Mouse (Mus musculus) embryonic fibroblast, embryonic 13.5 days (primary cell): ENCODE results near the gene Camk1. TPM values are rescaled to one million over a fixed set of nuclear protein-coding genes. Genes with fewer than 3 reads are reported as not detected.
"Not testable (repeated sequence)": the region's sequence is repeated elsewhere in the genome, so short reads cannot be mapped to it uniquely, and the experiment has no call there.

Experiments
- H3K27ac ChIP-seq: 2 replicates; pipeline ENCODE4 v1.5.1; 2012; ENCODE audit warnings: low read length, control low read depth, inconsistent platforms; ENCODE audit not compliant: insufficient read depth
- H3K4me1 ChIP-seq: 2 replicates; pipeline ENCODE4 v1.6.1; 2011; ENCODE audit warnings: low read length; ENCODE audit not compliant: control insufficient read depth, insufficient read depth
- H3K4me3 ChIP-seq: 2 replicates; pipeline ENCODE4 v1.5.1; 2011; ENCODE audit warnings: mild to moderate bottlenecking, control low read depth, low read length; ENCODE audit not compliant: insufficient read depth
- CTCF ChIP-seq: IDR thresholded peaks from 2 replicates; pipeline ENCODE4 v1.5.1; 2011; ENCODE audit warnings: mild to moderate bottlenecking, control low read depth, low read length, moderate library complexity, borderline replicate concordance; ENCODE audit not compliant: insufficient read depth
- POLR2A ChIP-seq: IDR thresholded peaks from 2 replicates; pipeline ENCODE4 v1.6.1; 2011; ENCODE audit warnings: low read depth, mild to moderate bottlenecking, control low read depth, low read length, moderate library complexity
- polyA plus RNA-seq: library from polyadenylated mRNA; stranded (reverse); fragments of >200 nt; gene quantifications from 2 replicates; pipeline ENCODE4 v1.2.4, GENCODE M21; 2011; ENCODE audit warnings: low read depth; ENCODE audit not compliant: missing spikeins, insufficient read length

Gene Camk1
- polyA plus RNA-seq, 1 experiment = 66.6 TPM

GRCm38 (mm10) chr6:113341574-113341973, 2.2 kb downstream of the Camk1 start:
- Histone ChIP-seq H3K4me3 (no peak overlapping the region), H3K27ac (no peak overlapping the region), H3K4me1 (peaks cover 10% of the 10 kb centered on the region)
- TF ChIP-seq CTCF (no peak), POLR2A (no peak)

DNA sequence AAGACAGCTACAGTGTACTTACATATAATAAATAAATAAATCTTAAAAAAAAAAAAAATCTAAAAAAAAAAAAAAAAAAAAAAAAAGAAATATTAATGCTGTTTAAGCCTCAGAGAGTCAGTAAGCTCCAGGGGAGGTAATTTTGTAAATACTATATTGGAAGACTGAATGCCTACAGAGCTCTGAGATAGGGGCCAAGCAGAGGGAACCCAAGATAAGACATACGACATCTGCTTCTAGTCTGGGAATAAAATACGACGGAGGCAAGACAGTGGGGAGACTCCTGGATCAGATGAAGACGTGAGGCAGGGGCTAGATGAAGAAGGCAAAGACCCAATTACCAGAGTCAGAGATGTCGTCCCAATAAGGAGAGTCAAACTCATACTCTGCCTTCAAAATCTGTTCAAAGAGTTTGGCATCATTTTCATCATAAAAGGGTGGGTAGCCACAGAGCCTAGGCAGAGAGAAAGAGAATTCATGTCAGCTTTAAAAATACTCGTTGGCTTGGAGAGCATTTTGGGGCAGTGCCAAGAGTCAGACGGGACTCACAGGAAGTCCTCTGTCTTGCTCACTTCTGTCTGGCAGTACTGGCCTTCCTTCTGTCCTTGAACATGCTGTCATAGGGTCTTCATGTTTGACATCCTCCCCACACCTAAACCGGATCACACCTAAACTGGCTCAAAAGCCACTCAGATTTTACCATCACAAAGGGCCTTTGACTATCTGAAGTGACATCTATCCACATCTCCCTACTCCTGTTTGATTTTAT, 6.7 kb downstream of the Camk1 start:
- H3K27ac ChIP-seq = no peak overlapping the region
- H3K4me1 ChIP-seq = no peaks in the 10 kb centered on the region
- TF ChIP-seq POLR2A (no peak), CTCF (no peak)
- no peak overlapping the region for H3K4me3 ChIP-seq

DNA sequence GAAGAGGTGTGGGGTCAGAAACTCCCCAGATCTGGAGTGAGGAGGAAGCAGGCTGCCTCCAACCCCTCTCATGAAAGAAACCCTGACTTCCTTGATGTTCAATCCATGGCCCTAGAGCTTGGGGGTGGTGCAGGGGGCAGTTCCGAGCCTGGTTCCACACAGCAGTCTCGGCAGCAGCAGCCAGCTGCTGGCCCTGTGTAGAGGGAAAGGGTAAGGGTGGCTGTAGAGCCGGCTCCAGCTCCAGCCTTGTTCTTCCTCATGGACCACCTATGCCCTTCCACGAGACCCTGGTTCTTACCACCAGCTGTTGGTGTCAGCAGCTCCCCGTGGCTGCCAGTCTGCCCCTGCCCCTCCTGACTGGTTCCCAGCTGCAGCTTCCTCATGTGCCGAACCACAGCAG, 9.6 kb downstream of the Camk1 start:
- TF ChIP-seq POLR2A = no peak
- no peak for TF ChIP-seq CTCF
- 0 out of 2 replicates have a peak, but pooled peaks cover 3% of the 10 kb centered on the region for H3K4me1 ChIP-seq

DNA sequence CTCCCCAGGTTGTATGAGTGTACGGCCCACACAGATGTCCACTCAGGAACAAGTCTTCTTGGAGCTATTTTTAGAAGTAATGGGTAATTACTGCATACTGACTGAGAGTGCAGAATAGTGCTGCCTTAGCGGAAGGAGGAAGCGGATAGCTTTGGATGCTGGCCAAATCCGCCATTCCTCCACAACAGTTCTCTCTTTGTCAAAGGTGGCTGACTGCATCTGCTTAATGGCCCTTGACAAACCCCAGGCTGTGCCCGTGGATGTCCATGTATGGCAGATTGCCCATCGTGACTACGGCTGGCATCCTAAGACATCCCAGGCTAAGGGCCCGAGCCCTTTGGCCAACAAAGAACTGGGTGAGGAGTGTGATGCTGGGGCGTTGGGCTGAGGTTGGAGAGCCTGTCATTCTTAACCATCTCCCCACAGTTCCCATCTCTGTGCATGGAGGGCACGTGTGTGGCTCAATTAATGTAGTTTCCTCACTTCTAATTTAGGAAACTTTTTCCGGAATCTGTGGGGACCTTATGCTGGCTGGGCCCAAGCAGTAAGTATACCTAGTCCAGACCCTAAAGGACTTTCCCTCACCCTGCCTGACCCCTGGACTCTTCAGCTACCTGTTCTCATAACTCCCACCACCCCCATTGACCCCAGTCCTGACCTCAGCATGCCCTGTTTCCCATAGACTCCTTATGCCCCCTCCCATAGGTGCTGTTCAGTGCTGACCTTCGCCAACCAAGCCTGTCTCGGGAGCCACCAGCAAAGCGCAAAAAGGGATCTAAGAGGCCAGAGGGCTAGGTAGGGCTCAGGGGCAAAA, 10.4 kb downstream of the Camk1 start:
- no peak overlapping the region for H3K4me3 ChIP-seq
- no peak for TF ChIP-seq POLR2A
- no peak for TF ChIP-seq CTCF
- H3K27ac ChIP-seq = no peak overlapping the region

More for the DNA sequence above, 9.6 kb downstream of the Camk1 start:
- Histone ChIP-seq H3K27ac (no peak overlapping the region), H3K4me3 (no peak overlapping the region)

DNA sequence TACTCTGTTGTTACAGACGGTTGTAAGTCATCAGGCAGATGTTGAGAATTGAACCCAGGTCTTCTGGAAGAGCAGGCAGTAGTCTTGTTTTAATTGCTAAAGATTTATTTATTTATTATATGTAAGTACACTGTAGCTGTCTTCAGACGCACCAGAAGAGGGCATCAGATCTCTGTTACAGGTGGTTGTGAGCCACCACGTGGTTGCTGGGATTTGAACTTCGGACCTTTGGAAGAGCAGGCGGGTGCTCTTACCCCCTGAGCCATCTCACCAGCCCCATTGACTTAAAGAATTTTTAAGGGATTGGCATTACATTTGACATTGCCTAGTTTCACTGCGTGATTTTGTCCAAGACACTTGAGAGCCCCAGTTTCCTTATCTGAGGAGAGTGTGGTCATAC, 11.1 kb downstream of the Camk1 start:
- H3K4me3 ChIP-seq, H3K27ac ChIP-seq, H3K4me1 ChIP-seq: not testable (repeated sequence)

More for the DNA sequence above, 10.4 kb downstream of the Camk1 start:
- peaks cover 3% of the 10 kb centered on the region; the same call in 1 of the 2 replicates for H3K4me1 ChIP-seq

- H3K4me1 ChIP-seq = peaks cover 5% of the 10 kb centered on the region; the same call in 1 of the 2 replicates
- no peak overlapping the region for H3K4me3 ChIP-seq
- TF ChIP-seq CTCF = no peak
- no peak overlapping the region for H3K27ac ChIP-seq
These were observed 12.1 kb downstream of the Camk1 start for GRCm38 (mm10) chr6:113331721-113332120.

DNA sequence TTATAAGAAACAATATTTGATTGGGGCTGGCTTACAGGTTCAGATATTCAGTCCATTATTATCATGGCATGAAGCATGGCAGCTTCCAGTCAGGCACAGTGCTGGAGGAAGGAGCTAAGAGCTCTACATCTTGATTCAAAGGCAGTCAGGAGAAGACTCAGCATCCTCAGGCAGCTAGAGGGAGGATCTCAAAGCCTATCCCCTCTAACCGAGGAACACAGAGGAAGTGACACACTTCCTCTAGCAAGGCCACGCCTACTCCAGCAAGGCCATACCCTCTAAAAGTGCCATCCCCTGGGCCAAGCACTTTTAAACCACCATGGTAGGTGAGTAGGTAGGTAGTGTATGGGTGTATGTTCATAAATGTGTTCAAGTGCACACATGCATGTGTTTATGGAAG, 13.2 kb downstream of the Camk1 start:
- Histone ChIP-seq H3K4me3 (no peak overlapping the region), H3K4me1 (peaks cover 6% of the 10 kb centered on the region; the same call in 1 of the 2 replicates), H3K27ac (no peak overlapping the region)
- TF ChIP-seq CTCF = no peak
- TF ChIP-seq POLR2A = no peak

GRCm38 (mm10) chr6:113329396-113329795, 14.4 kb downstream of the Camk1 start:
- Histone ChIP-seq H3K27ac (no peak overlapping the region), H3K4me1 (peaks cover 10% of the 10 kb centered on the region), H3K4me3 (no peak overlapping the region)
- no peak for TF ChIP-seq POLR2A
- TF ChIP-seq CTCF = no peak

- TF ChIP-seq POLR2A (peak; percentile 99), CTCF (no peak)
- Histone ChIP-seq H3K27ac (peak within 1 kb of the TSS; percentile 71), H3K4me3 (peak within 1 kb of the TSS; percentile 66), H3K4me1 (peaks cover 10% of the 10 kb centered on the region)
These were observed 17.1 kb downstream of the Camk1 start, which contains the start of gene Ogg1 for GRCm38 (mm10) chr6:113326533-113327315. Ogg1 (plus strand) TSS chr6:113326972.
